Mouse (Mus musculus): ENCODE results near the gene Ago3. TPM values are rescaled to one million over a fixed set of nuclear protein-coding genes. Genes with fewer than 3 reads are reported as not detected.

Gene Ago3
- polyA plus RNA-seq, 1 experiment from 2014 or later, result 8.7 TPM

DNA sequence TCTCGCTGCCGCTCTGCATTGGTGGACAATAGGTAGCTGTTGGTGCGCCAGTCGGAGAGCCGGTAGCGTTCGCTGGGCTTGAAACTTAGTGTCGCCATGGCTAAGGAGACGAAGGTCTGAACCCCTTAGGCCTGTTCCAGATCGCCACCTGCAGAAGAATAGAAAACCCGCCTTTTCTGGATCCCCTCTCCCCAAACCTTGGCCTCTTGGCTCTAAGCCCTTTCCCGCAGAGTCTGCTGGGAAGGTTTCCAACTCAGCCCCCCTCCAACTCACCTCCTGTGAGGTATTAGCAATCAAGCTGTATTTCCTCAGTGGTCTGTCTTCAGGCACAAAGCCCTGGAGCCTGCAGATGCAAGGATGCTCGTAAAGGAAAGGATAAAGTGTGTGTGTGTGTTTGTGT, 104.5 kb downstream of the Ago3 start:
- Histone ChIP-seq H3K27me3 (ENCODE audit: insufficient read depth, low read length) (no peaks in the 10 kb centered on the region), H3K4me3 (replicated peaks; ENCODE audit: low read depth, low read length) (peak overlapping the region; percentile 17; the same call in 1 of the 2 replicates), H3K27ac (no peak overlapping the region), H3K9ac (ENCODE audit: low read depth, low read length) (no peak overlapping the region), H3K36me3 (ENCODE audit: insufficient read depth, low read length) (no peaks in the 10 kb centered on the region), H3K9me3 (replicated peaks; ENCODE audit: low read length) (no peaks in the 10 kb centered on the region), H3K4me2 (ENCODE audit: low read length) (peak overlapping the region; percentile 52), H3K4me1 (replicated peaks; ENCODE audit: insufficient read depth, low read length) (peaks cover 13% of the 10 kb centered on the region; the same call in 1 of the 2 replicates)
- 39% methylated on average over 13 of the region's 13 CpGs for WGBS
- no peak for ATAC-seq (replicated peaks; ENCODE audit: low FRiP score, low read depth)
- no peak for DNase-seq (ENCODE audit: low spot score)
- TF ChIP-seq CTCF (IDR thresholded peaks at IDR 0.05; ENCODE audit: low read depth), result no peak

DNA sequence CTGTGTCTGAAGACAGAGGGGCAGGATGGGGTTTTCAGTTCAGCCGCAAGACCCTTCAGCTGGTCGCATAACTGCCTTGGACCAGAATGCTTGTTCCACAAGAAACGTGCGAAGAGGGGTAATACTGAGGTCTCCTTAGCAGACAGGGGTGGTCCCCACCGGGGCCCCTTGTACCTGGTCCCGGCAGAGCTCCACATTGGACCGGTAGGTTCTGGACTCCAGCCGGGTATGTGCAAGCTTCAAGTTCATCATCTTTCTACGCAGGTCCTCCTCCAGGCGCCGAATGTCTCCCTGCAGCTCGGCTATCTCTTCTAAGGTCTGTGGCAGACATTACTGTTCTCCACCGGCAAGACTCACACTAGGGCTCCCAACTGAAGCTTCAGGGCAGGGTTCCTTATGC, 106.7 kb downstream of the Ago3 start:
- peaks cover 13% of the 10 kb centered on the region; the same call in 1 of the 2 replicates for H3K4me1 ChIP-seq (replicated peaks; ENCODE audit: insufficient read depth, low read length)
- no peaks in the 10 kb centered on the region for H3K27me3 ChIP-seq (ENCODE audit: insufficient read depth, low read length)
- DNase-seq (ENCODE audit: low spot score) (no peak), ATAC-seq (replicated peaks; ENCODE audit: low FRiP score, low read depth) (no peak)
- H3K9ac ChIP-seq (ENCODE audit: low read depth, low read length), result no peak overlapping the region
- TF ChIP-seq CTCF (IDR thresholded peaks at IDR 0.05; ENCODE audit: low read depth), result no peak
- no peak overlapping the region for H3K27ac ChIP-seq
- H3K36me3 ChIP-seq (ENCODE audit: insufficient read depth, low read length), result peaks cover 5% of the 10 kb centered on the region
- H3K4me2 ChIP-seq (ENCODE audit: low read length), result no peak overlapping the region
- no peak overlapping the region for H3K4me3 ChIP-seq (replicated peaks; ENCODE audit: low read depth, low read length)
- H3K9me3 ChIP-seq (replicated peaks; ENCODE audit: low read length), result no peaks in the 10 kb centered on the region
- WGBS, result 94% methylated on average over 13 of the region's 13 CpGs

DNA sequence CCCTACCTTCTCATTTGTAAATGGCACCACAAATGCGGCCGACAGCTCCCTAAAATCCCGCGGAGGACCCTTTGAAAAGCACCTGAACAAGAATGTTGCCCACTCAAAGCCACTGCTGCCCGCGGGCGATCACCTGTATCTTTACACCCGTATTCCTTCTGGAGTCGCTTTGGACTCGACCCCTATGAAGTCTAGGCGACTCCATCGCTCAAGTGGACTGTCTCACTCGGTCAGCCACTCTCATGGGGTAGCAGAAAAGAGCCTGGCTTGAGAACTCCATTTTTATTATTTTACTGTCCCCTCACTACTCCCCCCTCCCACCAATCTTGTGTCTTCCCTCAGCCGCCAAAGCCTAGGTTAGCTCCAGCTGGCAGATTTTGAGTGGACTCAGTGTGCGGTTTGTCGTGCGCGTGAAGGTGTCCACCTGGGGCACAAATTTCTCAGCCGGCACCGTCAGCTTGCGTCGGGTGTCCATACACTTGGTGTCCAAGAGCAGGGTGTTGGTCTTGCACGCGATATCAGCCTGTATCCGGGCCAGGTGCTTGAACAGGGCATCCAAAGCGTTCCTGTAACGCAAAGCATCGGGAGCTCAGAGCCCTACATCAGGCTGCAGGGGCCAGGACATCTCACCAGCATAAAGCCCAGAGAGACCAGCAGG, 107.4 kb downstream of the Ago3 start:
- Histone ChIP-seq H3K27ac (no peak overlapping the region), H3K27me3 (ENCODE audit: insufficient read depth, low read length) (no peaks in the 10 kb centered on the region), H3K9me3 (replicated peaks; ENCODE audit: low read length) (no peaks in the 10 kb centered on the region), H3K4me2 (ENCODE audit: low read length) (peak overlapping the region; percentile 84), H3K9ac (ENCODE audit: low read depth, low read length) (no peak overlapping the region), H3K4me3 (replicated peaks; ENCODE audit: low read depth, low read length) (peak overlapping the region; percentile 85; the same call in 1 of the 2 replicates), H3K4me1 (replicated peaks; ENCODE audit: insufficient read depth, low read length) (peaks cover 13% of the 10 kb centered on the region; the same call in 1 of the 2 replicates), H3K36me3 (ENCODE audit: insufficient read depth, low read length) (peaks cover 12% of the 10 kb centered on the region)
- WGBS, result 57% methylated on average over 28 of the region's 28 CpGs
- no peak for TF ChIP-seq CTCF (IDR thresholded peaks at IDR 0.05; ENCODE audit: low read depth)
- DNase-seq (ENCODE audit: low spot score) (no peak), ATAC-seq (replicated peaks; ENCODE audit: low FRiP score, low read depth) (peak; percentile 12; the same call in 1 of the 2 replicates)

DNA sequence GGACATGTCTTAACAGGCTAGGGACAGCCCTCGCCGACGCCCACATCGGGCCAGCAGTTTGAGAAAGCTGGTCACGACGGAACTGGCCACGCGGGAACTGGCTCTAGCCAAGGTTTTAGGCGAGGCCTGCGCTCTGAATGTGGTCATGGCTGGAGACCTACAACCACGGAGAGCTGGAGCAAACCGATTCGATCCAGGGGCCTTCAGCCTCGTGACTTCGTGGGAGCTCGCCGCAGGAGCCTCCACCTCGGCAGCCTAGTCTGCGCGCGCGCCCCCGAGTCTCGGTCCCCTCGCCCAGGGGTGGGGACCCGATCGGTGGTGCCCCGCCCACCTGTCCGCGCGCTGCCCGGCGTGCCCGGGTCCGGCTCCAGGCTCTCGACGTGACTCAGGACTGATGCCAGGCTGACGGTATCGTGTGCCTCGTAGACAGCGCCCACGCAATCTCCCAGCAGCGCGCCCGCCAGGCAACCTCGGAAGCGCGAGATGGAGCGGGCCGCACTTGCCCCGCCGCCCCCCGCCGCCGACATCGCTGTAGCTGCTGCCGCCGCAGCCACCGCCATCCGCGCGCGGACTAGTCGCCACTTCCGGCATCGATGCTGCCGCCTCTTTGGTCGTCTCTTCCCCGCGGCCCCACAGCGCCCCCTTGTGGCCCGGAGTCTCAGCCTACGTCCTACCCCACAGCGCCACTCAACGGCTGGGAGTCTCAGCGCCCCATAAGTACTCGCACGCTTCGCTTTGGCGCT, 108.1 kb downstream of the Ago3 start, which contains the start of gene Adprhl2:
TSS of gene Adprhl2 (minus strand) at position 593 of the 743 bp plus-strand sequence.
- Histone ChIP-seq H3K9me3 (replicated peaks; ENCODE audit: low read length) (no peaks in the 10 kb centered on the region), H3K4me1 (replicated peaks; ENCODE audit: insufficient read depth, low read length) (peaks cover 13% of the 10 kb centered on the region; the same call in 1 of the 2 replicates), H3K9ac (ENCODE audit: low read depth, low read length) (peak within 1 kb of the TSS; percentile 79), H3K4me2 (ENCODE audit: low read length) (peak within 1 kb of the TSS; percentile 84), H3K4me3 (replicated peaks; ENCODE audit: low read depth, low read length) (peak within 1 kb of the TSS; percentile 85), H3K27ac (peak within 1 kb of the TSS; percentile 77), H3K36me3 (ENCODE audit: insufficient read depth, low read length) (peaks cover 19% of the 10 kb centered on the region), H3K27me3 (ENCODE audit: insufficient read depth, low read length) (no peaks in the 10 kb centered on the region)
- WGBS, result under 1% methylated on average over 78 of the region's 80 CpGs
- DNase-seq (ENCODE audit: low spot score) (peak; percentile 97), ATAC-seq (replicated peaks; ENCODE audit: low FRiP score, low read depth) (peak; percentile 78)
- TF ChIP-seq CTCF (IDR thresholded peaks at IDR 0.05; ENCODE audit: low read depth), result peak; percentile 100

DNA sequence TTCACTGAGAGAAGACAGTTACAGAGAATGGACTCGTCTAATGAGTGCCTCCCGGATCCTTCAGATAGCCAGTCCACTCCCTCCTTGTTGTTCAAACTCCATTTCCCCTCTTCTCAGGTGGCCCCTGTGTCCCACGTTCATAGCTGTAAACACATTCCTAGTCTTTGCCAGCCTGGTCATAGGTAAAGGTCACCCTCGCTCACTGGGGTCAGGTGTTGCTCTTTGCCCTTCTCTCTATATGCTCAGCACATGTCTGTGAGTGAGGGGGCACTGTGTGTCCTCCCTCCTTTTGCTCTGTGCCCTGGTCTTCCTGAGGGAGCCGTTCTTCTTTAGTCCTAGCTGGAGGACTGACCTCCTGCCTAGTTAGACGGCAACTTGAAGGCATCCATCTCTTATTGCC, 109.5 kb downstream of the Ago3 start:
- Histone ChIP-seq H3K27me3 (ENCODE audit: insufficient read depth, low read length) (no peaks in the 10 kb centered on the region), H3K4me1 (replicated peaks; ENCODE audit: insufficient read depth, low read length) (peaks cover 10% of the 10 kb centered on the region; the same call in 1 of the 2 replicates), H3K9me3 (replicated peaks; ENCODE audit: low read length) (no peaks in the 10 kb centered on the region), H3K27ac (no peak overlapping the region), H3K4me2 (ENCODE audit: low read length) (no peak overlapping the region), H3K36me3 (ENCODE audit: insufficient read depth, low read length) (peaks cover 25% of the 10 kb centered on the region), H3K9ac (ENCODE audit: low read depth, low read length) (no peak overlapping the region), H3K4me3 (replicated peaks; ENCODE audit: low read depth, low read length) (no peak overlapping the region)
- TF ChIP-seq CTCF (IDR thresholded peaks at IDR 0.05; ENCODE audit: low read depth), result no peak
- DNase-seq (ENCODE audit: low spot score) (no peak), ATAC-seq (replicated peaks; ENCODE audit: low FRiP score, low read depth) (no peak)
- WGBS, result 81% methylated on average over 6 of the region's 6 CpGs

DNA sequence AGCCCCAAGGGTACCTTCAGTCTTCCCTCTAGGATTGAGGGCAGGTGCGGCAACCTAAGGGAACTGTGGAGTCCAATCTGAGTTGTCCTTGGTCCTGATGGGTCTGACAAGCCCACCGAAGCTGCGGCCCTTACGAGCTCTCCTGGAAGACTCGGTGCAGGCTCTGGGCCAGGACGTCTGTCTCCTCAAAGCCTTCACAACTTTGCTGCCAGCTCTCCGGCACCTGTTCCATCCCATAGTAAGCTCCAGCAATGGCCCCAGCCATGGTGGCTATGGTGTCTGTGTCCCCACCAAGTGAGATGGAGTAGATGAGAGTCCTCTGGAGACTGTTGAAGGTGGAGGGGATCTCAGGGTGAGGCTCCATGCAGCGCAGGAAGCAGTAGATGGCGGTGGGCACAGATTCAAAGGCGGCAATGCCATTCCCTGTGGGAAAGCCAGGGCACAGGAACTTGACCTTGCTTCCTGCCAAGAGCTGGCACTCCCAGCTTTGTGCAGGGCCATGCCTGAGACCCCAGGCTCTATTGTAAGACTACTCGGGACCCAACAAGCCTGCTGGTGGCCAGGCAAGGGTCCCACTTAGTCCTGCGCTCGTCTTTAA, 112.8 kb downstream of the Ago3 start:
- no peak overlapping the region for H3K9ac ChIP-seq (ENCODE audit: low read depth, low read length)
- H3K36me3 ChIP-seq (ENCODE audit: insufficient read depth, low read length), result peaks cover 25% of the 10 kb centered on the region
- H3K27ac ChIP-seq, result peak overlapping the region; percentile 9; the same call in 1 of the 2 replicates
- TF ChIP-seq CTCF (IDR thresholded peaks at IDR 0.05; ENCODE audit: low read depth), result no peak
- no peaks in the 10 kb centered on the region for H3K27me3 ChIP-seq (ENCODE audit: insufficient read depth, low read length)
- WGBS, result 91% methylated on average over 13 of the region's 13 CpGs
- ATAC-seq (replicated peaks; ENCODE audit: low FRiP score, low read depth) (no peak), DNase-seq (ENCODE audit: low spot score) (no peak)
- H3K9me3 ChIP-seq (replicated peaks; ENCODE audit: low read length), result no peaks in the 10 kb centered on the region
- no peak overlapping the region for H3K4me2 ChIP-seq (ENCODE audit: low read length)
- H3K4me1 ChIP-seq (replicated peaks; ENCODE audit: insufficient read depth, low read length), result peaks cover 14% of the 10 kb centered on the region; the same call in 1 of the 2 replicates
- H3K4me3 ChIP-seq (replicated peaks; ENCODE audit: low read depth, low read length), result no peak overlapping the region
